Mouse (Mus musculus) lung, embryonic 14.5 days (tissue): ENCODE measurements around the gene Gfap. TPM values are rescaled to one million over a fixed set of nuclear protein-coding genes. Genes with fewer than 3 reads are reported as not detected.

Source experiments
- ATAC-seq: fragments of 200-750 bp; cut with Nextera tagmentation; 2 replicates; pipeline ENCODE4 v1.8.0; 2017; ENCODE audit warnings: mild to moderate bottlenecking, moderate TSS enrichment, moderate library complexity; ENCODE audit not compliant: insufficient read depth
- DNase-seq: peaks from one replicate; pipeline ENCODE4 v3.0.0-alpha.2; 2015
- H3K27ac ChIP-seq: fragments of 300-500 bp; sonication (generic); 2 replicates; pipeline ENCODE4 v1.5.1; 2014; ENCODE audit warnings: low read depth, mild to moderate bottlenecking, moderate library complexity
- H3K27me3 ChIP-seq: fragments of 300-500 bp; sonication (generic); 2 replicates; pipeline ENCODE4 v1.6.1; 2014; ENCODE audit warnings: low read length, control low read depth; ENCODE audit not compliant: insufficient read depth
- H3K36me3 ChIP-seq: fragments of 300-500 bp; sonication (generic); 2 replicates; pipeline ENCODE4 v1.6.1; 2014; ENCODE audit warnings: control low read depth; ENCODE audit not compliant: insufficient read depth
- H3K4me1 ChIP-seq: fragments of 300-500 bp; sonication (generic); 2 replicates; pipeline ENCODE4 v1.6.1; 2014; ENCODE audit warnings: antibody characterized with exemption, control low read depth; ENCODE audit not compliant: insufficient read depth
- H3K4me2 ChIP-seq: fragments of 300-500 bp; sonication (generic); 2 replicates; pipeline ENCODE4 v1.6.1; 2014; ENCODE audit warnings: mild to moderate bottlenecking
- H3K4me3 ChIP-seq: fragments of 300-500 bp; sonication (generic); 2 replicates; pipeline ENCODE4 v1.5.1; 2014; ENCODE audit warnings: low read depth, low read length
- H3K9ac ChIP-seq: fragments of 300-500 bp; sonication (generic); 2 replicates; pipeline ENCODE4 v1.6.1; 2014
- H3K9me3 ChIP-seq: fragments of 300-500 bp; sonication (generic); 2 replicates; pipeline ENCODE4 v1.6.1; 2016; ENCODE audit warnings: low read depth, low read length, control low read depth
- CTCF ChIP-seq: IDR thresholded peaks from 2 replicates; pipeline ENCODE4 v1.5.1; 2016; ENCODE audit warnings: antibody characterized with exemption, low read depth
- WGBS: fragments of 180-500 bp; shearing (Covaris S2); extraction: QIAGEN DNeasy Blood & Tissue Kit; methylation state at CpG from one replicate; pipeline ENCODE4 v1.1.7; 2014; 5-methylcytosine and 5-hydroxymethylcytosine counted together
- polyA plus RNA-seq: library from polyadenylated mRNA; unstranded; fragments of >200 nt; fragmentation: Nextera tagmentation; extraction: Ambion mirVana; gene quantifications from 2 replicates; pipeline ENCODE4 v1.2.1, GENCODE M21; 2014

The Gfap gene
- polyA plus RNA-seq, 1 experiment from 2014 or later: 0.41 TPM

DNA sequence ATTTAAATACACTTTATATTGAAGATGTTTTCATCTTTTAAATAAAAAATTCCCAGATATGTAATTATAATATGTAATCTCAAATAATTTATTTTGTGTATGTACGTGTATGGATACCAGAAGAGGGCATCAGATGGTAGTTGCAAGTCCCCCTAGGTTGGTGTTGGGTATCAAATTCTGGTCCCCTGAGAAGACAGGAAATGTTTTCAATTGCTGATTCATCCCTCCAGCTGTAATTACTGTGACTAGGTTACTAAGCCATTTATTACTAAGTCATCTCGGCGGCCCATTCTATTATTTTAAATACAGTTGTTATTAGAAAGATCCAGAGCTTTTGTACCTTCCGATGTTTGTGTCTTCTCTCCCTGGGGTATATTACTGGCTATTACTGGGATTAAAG, 17.4 kb upstream of the Gfap start:
- Histone ChIP-seq H3K27ac (no peak overlapping the region), H3K36me3 (peaks cover 56% of the 10 kb centered on the region), H3K27me3 (no peaks in the 10 kb centered on the region), H3K9ac (no peak overlapping the region), H3K4me2 (no peak overlapping the region), H3K9me3 (no peaks in the 10 kb centered on the region), H3K4me3 (no peak overlapping the region), H3K4me1 (0 out of 2 replicates have a peak, but pooled peaks cover 6% of the 10 kb centered on the region)
- WGBS: 89% methylated on average over 4 of the region's 4 CpGs
- no peak for ATAC-seq
- no peak for DNase-seq
- no peak for TF ChIP-seq CTCF

DNA sequence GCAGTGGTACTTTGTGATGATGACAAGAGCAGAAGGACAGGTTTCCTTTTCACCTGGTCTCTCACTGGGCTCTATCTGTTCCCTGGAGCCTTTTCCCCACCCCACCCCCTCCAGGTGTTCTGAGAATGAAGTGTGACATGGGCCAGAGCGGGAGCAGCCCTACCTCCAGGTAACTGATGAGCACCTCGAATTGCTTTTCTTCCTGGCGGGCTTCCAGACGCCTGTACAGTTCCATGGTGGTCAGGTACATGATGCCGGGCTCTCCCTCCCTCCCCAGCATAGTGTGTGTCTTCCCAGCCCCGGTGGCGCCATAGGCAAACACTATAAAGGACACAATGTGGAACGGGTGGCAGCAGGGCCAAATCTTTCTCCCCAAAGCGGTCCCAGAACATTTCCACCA, 14.7 kb upstream of the Gfap start:
- Histone ChIP-seq H3K9me3 (no peaks in the 10 kb centered on the region), H3K36me3 (peaks cover 67% of the 10 kb centered on the region), H3K9ac (no peak overlapping the region), H3K4me3 (no peak overlapping the region), H3K27ac (no peak overlapping the region), H3K4me2 (no peak overlapping the region), H3K4me1 (no peaks in the 10 kb centered on the region), H3K27me3 (no peaks in the 10 kb centered on the region)
- no peak for ATAC-seq
- DNase-seq: no peak
- WGBS: 82% methylated on average over 9 of the region's 9 CpGs
- TF ChIP-seq CTCF: no peak

DNA sequence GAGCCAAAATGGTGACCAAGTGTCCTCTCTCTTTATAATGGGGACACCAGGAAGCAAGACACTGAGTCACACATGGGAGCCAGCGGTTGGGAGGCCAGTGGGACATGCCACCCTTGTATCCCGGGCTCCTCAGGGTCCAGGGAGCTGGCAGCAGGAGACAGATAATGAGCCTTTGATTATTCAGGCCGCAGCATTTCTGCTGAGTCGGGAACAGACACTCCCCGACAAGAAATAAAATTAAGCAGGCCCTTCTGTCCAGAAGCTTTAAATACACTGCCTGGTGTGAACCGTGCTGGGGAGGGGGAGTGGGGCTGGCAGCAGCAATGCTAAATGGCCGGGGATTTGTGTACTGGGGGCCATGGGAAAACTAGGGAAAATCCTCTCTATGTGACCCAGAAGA, 10.7 kb upstream of the Gfap start:
- peaks cover 98% of the 10 kb centered on the region for H3K36me3 ChIP-seq
- WGBS: 81% methylated on average over 7 of the region's 7 CpGs

DNA sequence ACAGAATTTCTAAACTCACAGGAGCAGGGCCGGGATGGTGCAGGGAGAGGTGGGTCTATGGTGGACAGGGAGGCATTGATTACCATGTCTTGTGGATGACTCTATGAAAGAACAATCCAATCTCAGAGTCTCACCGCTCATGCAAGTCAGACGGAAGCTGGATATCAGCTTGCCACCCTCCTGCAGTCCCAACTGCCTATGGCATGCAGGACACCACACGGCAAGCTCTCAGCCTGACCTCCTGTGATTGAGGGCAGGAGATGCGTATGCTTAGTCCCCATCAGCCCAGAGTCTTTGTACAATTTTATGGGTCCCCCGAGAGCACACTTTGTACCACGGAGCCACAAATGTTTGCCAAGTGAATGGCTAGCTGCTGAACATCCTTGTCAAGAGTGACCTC, 2.9 kb upstream of the Gfap start:
- Histone ChIP-seq H3K4me3 (no peak overlapping the region), H3K36me3 (peaks cover 39% of the 10 kb centered on the region), H3K4me2 (no peak overlapping the region), H3K27ac (no peak overlapping the region), H3K9ac (no peak overlapping the region), H3K27me3 (no peaks in the 10 kb centered on the region), H3K4me1 (no peaks in the 10 kb centered on the region), H3K9me3 (no peaks in the 10 kb centered on the region)
- TF ChIP-seq CTCF: no peak
- DNase-seq: no peak
- ATAC-seq: no peak
- WGBS: 61% methylated on average over 7 of the region's 7 CpGs

More for the DNA sequence above, 10.7 kb upstream of the Gfap start:
- Histone ChIP-seq H3K9me3 (no peaks in the 10 kb centered on the region), H3K4me1 (no peaks in the 10 kb centered on the region), H3K27ac (no peak overlapping the region), H3K4me3 (no peak overlapping the region), H3K4me2 (no peak overlapping the region), H3K27me3 (no peaks in the 10 kb centered on the region), H3K9ac (no peak overlapping the region)
- DNase-seq: no peak
- TF ChIP-seq CTCF: no peak
- no peak for ATAC-seq

DNA sequence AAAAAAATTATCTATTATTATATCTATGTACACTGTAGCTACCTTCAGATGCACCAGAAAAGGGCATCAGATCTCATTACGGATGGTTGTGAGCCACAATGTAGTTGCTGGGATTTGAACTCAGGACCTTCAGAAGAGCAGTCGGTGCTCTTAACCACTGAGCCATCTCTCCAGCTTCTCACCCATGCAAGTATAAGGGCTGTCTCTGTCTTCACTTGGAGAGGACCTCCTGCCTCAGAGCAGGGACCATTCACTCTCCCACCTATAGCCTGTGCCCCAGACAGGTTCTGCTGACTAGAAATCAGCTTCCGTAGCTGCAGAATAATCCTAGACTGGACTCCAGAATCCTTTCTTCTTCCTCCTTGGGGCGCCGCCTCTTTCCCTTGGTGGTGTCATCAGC, 1.4 kb upstream of the Gfap start:
- no peak for TF ChIP-seq CTCF
- no peak overlapping the region for H3K4me3 ChIP-seq
- H3K4me2 ChIP-seq: no peak overlapping the region
- H3K4me1 ChIP-seq: no peaks in the 10 kb centered on the region
- H3K9me3 ChIP-seq: no peaks in the 10 kb centered on the region
- 74% methylated on average over 5 of the region's 5 CpGs for WGBS
- peaks cover 24% of the 10 kb centered on the region for H3K36me3 ChIP-seq
- no peak for DNase-seq
- H3K27me3 ChIP-seq: no peaks in the 10 kb centered on the region
- no peak overlapping the region for H3K9ac ChIP-seq
- H3K27ac ChIP-seq: no peak overlapping the region
- ATAC-seq: no peak

DNA sequence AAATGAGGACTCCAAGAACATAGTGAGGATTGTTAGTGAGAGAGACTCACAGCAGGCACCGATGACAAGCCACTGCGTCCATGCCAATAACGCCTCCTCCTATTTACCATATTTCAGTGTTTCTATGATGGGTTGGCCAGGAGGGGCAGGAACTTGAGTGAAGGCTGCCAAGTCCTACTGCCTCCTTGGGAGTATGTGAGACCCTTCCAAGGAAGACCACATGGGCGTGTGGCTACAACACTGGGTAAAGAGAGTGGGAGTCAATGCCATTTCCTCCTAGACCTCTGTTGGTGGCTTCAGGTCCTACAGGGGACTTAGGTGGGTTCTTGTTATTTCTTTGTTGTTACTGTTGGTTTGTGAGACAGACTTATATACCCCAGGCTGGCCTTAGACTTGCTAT, 487 bp upstream of the Gfap start:
- Histone ChIP-seq H3K4me2 (no peak overlapping the region), H3K9ac (no peak overlapping the region), H3K9me3 (no peaks in the 10 kb centered on the region), H3K4me3 (no peak overlapping the region), H3K27me3 (no peaks in the 10 kb centered on the region; the same call in 1 of the 2 replicates), H3K4me1 (no peaks in the 10 kb centered on the region), H3K27ac (no peak overlapping the region), H3K36me3 (peaks cover 15% of the 10 kb centered on the region)
- ATAC-seq (peak; percentile 39), DNase-seq (no peak)
- 44% methylated on average over 4 of the region's 4 CpGs for WGBS
- TF ChIP-seq CTCF: no peak

DNA sequence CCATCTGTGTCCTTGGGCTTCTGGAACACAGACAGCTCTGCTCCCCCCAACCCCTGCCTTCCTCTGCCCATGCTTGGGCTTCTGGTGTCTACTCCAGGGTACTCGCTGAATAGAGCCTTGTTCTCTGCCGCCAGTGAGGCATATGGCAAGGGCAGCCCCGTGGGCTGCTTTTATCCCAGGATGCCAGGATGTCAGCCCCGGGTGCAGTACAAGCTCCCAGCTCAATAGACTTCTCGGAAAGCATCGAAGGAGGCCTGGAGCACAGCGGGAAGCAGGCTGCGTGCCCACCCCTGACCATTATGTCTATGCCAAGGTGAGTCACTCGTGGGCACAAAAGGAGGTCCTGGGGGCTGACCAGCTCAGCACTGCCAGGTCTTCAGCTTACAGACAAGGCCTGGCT, 2.3 kb downstream of the Gfap start:
- WGBS: 73% methylated on average over 9 of the region's 9 CpGs
- DNase-seq (no peak), ATAC-seq (no peak)
- H3K9ac ChIP-seq: no peak overlapping the region
- TF ChIP-seq CTCF: no peak
- H3K4me1 ChIP-seq: no peaks in the 10 kb centered on the region
- H3K4me2 ChIP-seq: no peak overlapping the region
- no peak overlapping the region for H3K4me3 ChIP-seq
- H3K36me3 ChIP-seq: no peaks in the 10 kb centered on the region
- no peak overlapping the region for H3K27ac ChIP-seq
- no peaks in the 10 kb centered on the region for H3K9me3 ChIP-seq
- peaks cover 11% of the 10 kb centered on the region for H3K27me3 ChIP-seq

DNA sequence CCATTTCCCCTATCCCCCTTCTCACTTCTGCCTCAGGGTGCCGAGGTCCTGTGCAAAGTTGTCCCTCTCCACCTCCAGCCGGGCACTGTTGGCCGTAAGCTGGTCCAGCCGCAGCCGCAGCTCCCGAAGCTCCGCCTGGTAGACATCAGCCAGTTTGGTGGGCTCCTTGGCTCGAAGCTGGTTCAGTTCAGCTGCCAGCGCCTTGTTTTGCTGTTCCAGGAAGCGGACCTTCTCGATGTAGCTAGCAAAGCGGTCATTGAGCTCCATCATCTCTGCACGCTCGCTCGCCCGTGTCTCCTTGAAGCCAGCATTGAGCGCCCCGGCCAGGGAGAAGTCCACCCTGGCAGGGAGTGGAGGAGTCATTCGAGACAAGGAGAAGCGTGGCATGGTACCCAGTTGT, 4.1 kb downstream of the Gfap start:
- H3K36me3 ChIP-seq: no peaks in the 10 kb centered on the region
- H3K9me3 ChIP-seq: no peaks in the 10 kb centered on the region
- no peak overlapping the region for H3K9ac ChIP-seq
- no peak overlapping the region for H3K4me3 ChIP-seq
- no peak for TF ChIP-seq CTCF
- H3K27ac ChIP-seq: no peak overlapping the region
- H3K4me2 ChIP-seq: no peak overlapping the region
- DNase-seq (no peak), ATAC-seq (no peak)
- H3K4me1 ChIP-seq: no peaks in the 10 kb centered on the region
- 62% methylated on average over 20 of the region's 20 CpGs for WGBS
- peaks cover 20% of the 10 kb centered on the region for H3K27me3 ChIP-seq
